Mouse (Mus musculus) spleen, adult 12 weeks (tissue): Measurements from ENCODE around the gene Fastkd5.

ENCODE experiments used
- DNase-seq: peaks from one replicate; pipeline ENCODE4 v3.0.0; 2022; ENCODE audit warnings: low spot score

The Fastkd5 gene

DNA sequence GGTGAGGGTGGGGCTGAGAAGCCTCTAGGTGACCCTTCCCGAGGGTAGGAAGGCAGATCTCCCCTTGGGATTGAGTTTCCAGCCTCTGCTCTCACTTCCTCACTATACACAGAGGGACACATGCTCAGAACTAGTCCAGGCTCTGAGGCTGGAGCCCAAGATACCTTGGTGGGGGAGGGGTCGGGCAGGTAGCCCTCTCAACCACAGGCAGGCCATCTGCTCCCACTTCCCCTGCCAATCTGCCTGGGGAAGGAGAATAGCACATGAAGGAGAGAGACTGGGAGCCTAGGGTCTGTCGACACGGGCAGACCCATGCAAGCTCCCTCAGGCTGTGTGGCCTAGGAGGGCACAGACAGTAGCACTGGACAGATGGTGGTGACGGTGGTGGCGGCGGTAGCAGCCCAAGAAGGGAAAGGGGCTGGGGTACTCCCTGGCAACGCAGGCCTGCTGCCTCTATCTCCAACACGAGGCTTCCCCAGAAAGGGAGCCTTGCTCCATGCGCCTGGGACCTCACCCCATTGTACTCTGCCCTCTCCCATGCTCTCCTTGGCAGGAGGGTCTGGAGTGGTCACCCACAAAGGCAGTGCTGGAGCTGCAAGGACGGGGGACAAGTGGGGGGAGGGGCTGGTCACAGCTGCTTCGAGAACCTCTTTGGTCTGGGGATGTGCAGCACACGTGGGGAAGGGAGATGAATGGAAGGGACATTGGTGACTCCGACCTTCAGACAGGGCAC lies 4.3 kb upstream of the Fastkd5 start:
- DNase-seq = no peak

- no peak for DNase-seq
Measured at GRCm38 (mm10) chr2:130632887-130633675, 3.3 kb upstream of the Fastkd5 start.

- no peak for DNase-seq
Measured at GRCm38 (mm10) chr2:130632416-130632815, 2.6 kb upstream of the Fastkd5 start.

DNA sequence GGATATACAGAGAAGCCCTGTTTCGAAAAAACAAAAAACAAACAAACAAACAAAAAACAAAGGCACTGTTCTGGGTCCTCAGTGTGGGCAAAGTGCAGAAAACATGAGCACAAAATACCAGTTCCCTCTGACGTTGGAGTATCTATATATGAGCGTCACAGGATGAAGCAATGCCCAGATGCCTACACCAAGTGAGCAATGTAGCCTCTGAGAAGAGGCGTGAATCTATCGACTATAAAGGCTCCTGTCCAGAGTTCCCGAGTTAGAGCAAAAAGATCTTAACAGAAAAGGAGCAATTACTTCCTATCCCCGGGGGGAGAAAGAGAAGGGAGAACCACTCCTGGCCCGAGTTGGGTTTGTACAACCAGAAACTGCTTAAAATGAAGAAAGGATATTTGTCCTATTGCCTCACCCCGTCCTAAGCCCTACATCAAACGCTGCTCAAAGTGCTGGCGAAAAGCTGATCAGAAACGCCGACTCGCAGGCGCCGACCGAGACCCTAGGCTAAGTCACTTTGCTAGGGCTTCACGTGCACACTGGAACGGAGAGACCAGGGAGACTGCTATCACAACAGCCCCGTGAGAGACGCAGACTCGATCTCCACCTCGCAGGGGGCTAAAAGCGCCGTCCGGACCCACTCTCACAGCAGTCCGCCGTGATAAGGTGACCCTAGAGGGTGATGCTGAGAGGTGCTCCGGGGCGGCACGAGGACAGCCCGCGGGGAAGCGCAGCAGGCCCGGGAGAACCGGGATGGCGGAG lies 568 bp downstream of the Fastkd5 start:
- no peak for DNase-seq

DNA sequence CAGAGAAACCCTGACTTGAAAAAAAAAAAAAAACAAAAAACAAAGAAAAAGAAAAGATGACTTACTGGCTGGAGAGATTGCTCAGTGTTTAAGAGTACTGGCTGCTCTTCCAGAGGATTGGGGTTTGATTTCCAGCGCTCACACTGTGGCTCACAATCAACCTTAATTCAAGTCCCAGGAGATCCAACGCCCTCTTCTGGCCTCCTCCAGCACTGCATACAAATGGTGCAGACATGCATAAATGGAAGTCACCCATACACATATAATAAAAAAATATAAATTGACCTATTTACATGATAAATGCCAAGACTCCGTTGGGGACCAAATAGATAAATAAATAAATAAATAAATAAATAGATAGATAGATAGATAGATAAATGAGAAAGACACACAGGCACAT lies 1.4 kb downstream of the Fastkd5 start:
- DNase-seq = no peak

DNA sequence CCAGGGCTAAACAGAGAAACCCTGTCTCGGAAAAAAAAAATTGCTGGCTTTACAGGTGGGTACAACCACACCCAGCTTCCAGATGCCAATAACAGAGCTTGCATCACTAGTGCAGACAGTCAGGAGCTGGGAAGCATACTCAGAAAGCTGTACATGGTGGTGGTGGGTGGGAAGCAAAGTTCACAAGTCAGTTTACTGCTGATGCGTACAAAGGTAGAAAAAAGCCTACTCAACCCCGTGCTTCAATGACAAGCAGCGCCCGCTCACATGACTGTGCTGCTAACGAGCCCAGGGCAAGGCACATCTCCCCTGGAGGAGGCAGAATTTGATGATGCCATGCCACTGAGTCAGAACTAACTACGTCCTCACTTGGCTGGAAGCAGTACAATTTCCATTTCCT lies 10.9 kb downstream of the Fastkd5 start:
- no peak for DNase-seq

DNA sequence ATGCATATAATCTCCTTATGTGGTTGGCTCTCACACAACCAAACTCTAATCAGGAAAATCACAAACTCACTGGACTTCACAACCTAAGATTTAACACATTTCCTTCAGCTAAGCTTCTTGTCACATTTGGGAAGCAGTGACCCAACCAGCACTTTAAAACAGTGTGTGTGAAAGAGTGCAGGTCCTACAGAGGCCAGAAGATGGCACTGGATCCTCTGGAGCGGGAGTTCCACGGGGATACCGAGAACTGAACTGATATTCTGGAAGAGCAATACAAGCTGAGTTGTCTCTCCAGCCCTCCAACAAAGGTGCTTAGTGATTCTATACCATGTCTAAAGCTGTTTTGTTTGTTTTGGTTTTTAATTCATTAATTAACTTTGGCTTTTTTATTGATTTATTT lies 16.7 kb downstream of the Fastkd5 start:
- no peak for DNase-seq

DNA sequence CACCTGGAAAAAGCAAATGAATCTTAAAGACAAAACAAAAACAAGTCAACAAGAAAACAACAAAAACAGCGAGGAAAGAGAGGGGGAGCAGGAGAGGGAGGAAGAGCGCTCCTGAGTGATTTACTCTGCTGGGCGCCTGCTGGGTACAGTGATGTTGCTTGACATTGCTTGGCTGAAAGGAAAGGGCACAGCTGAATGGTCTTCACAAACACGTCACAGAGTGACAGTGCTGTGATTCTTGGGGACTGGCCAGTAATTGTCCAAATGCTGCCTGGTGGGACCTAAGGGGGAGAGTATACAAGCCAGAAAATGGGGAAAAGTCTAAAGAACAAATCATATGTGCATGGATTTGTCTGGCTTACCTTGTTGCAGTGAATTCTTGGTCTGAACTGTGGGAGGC lies 27.6 kb downstream of the Fastkd5 start:
- DNase-seq = no peak

GRCm38 (mm10) chr2:130598399-130598798 lies 31.4 kb downstream of the Fastkd5 start:
- DNase-seq = no peak

DNA sequence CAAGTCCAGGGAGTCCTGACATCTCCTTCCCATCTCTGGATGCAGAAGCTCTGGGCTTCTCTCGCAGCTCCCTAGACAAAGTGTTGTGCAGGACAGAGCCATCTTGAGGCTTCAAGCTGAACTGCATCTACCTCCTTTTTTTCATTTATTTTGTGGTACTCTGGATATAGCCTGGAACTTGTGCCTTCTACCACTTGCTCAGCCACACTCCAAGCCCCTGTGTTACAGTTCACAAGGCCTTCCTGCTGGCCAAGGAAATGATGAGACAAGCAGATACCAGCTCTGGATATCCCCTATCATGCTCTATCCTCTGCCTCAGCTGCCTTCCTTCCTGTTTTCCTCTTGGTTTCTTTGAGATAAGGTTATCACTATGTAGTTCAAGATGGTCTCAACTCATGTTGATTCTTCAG lies 32.2 kb downstream of the Fastkd5 start:
- no peak for DNase-seq

DNA sequence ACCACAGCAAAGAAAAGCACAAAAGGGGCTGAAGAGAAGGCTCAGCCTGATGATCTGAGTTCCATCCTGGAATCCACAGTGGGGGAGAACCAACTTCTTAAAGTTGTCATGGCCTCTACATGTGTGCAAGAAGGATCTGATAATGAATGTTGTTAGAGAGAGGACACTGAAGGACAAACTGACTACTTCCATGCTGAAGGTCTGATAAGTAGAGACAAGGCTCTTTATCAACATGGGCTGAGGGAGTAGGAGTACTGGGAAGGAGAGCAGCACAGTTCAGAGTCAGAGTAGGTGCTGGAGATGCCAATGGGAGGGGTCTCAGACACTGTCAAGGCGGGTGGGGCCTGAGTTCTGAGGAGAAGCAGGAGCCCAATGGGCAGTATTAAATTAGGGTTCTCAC lies 34.2 kb downstream of the Fastkd5 start:
- DNase-seq = no peak

DNA sequence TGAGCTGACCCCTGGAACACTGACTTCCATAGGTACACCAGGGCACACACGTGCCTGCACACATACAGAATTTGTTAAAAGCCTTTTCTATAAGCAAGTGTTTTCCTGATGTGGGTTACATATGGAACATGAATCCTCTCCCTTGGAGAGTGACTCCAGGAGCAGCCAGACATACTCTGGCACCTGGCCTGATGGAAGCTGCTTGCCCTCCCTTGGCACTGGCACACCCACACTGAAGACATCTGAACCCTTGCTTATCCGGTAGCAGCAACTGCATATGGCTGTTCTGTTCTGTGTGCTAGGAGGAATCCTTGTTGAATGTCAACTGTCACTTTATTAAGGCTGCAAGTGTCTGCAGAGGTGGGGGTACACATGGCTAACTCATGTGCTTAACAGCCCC lies 38.8 kb downstream of the Fastkd5 start:
- no peak for DNase-seq

DNA sequence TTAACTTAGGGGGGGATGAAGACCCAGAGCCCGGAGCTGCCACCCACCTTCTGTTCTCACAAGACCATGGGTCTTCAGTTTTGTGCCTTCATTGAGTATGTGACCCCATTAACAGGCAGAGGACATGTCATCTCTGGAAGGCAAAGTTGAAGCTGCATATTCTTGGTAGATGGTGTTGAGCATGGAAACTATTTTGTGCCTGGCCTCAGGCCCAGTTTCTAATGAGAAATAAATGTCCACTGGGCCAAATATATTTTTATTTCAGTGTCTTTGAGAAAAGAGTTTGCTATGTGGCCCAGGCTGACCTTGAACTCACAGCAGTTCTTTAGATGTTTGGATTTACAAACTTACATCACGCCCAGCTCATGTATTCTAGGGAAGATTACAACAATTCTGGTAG lies 40.1 kb downstream of the Fastkd5 start:
- DNase-seq = no peak

DNA sequence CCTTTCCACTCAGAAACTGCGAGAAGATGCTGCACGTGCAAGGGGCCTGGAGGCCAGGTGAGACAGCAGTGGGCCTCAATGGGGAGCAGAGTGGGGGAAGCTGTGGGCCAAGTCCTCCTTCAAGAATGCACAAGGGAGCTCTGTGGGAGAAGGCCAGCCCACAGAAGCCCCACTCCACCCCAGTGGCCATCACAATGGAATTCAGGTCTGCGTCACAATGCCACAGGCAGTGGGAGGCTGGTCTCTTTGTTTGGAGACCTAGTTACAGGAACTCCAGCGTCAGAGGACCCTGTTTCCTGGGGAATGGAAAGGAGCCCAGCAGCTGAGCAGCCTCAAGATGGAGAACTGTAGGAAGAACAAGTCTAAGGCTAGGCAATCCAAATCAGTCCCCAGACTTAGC lies 40.7 kb downstream of the Fastkd5 start:
- DNase-seq = no peak

GRCm38 (mm10) chr2:130588373-130588772 lies 41.5 kb downstream of the Fastkd5 start:
- no peak for DNase-seq

DNA sequence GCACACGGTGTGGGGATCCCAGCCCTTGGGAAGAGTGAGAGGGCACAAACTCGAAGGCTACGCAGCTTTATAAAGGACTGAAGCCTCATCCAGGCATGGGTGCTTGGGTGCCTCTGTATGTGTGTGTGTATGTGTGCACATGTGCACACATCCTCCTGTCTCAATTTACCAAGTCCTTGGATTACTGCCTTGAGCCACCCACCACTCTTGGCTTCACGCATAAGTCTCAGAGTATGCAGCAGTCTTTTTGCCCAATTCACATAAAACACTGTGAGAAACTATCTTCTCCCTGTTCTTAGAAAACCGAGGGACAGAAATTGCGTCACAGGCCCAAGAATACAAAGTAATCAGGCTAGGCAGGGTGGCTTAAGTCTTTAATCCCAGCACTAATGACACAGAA lies 43.8 kb downstream of the Fastkd5 start:
- DNase-seq = no peak

- DNase-seq = no peak
Measured at GRCm38 (mm10) chr2:130583902-130584560, 45.8 kb downstream of the Fastkd5 start.

GRCm38 (mm10) chr2:130582552-130582951 lies 47.3 kb downstream of the Fastkd5 start, which contains the start of gene Avp:
Avp (minus strand) TSS chr2:130582554.
- DNase-seq = no peak

- DNase-seq = no peak
Measured at GRCm38 (mm10) chr2:130581201-130581600, 48.6 kb downstream of the Fastkd5 start.

GRCm38 (mm10) chr2:130579791-130580190 lies 50.0 kb downstream of the Fastkd5 start:
- DNase-seq = no peak

- peak; percentile 48 for DNase-seq
Measured at GRCm38 (mm10) chr2:130578148-130578547, 51.7 kb downstream of the Fastkd5 start.

- peak; percentile 23 for DNase-seq
Measured at GRCm38 (mm10) chr2:130577632-130578031, 52.2 kb downstream of the Fastkd5 start.
